Mouse (Mus musculus) lung, postnatal 4 days (tissue): Measurements from ENCODE around the gene Slamf6.

Experiments used
- DNase-seq, 2 experiments: peaks; one replicate each; pipeline ENCODE4 v3.0.0; 2021

Gene Slamf6

DNA sequence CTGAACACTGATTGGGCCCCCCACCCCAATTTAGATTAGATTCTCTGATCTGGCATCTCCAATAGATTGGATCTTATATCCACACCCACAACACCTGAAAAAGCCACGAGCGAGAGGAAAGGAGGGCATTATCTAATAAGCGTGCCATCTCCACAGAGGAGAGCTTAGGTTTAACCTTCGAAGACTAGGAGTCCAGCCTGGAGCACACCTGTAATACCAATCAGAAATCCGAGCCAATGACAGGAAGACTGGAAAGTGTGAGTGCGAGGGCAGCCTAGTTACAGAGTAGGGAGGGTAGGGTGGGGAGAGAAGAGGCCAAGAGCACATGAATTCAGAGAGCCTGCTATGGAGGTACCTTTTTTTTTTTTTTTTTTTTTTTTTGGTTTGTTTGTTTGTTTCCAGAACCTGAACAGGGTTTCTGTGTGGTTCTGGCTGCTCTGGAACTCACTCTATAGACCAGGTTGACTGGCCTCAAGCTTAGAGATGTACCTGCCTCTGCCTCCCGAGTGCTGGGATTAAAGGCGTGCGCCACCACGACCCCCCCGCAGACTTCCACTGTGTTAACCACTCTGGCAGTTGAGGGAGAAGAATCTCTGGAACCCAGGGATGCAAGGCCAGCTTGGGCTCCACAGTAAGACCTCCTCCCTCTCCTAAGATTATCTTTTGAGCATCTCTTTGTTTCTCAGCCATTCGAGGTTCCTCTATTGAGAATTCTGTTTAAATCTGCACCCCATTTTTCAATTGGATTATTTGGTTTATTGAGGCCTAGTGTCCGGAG lies 81.7 kb downstream of the Slamf6 start:
- no peak for DNase-seq

DNA sequence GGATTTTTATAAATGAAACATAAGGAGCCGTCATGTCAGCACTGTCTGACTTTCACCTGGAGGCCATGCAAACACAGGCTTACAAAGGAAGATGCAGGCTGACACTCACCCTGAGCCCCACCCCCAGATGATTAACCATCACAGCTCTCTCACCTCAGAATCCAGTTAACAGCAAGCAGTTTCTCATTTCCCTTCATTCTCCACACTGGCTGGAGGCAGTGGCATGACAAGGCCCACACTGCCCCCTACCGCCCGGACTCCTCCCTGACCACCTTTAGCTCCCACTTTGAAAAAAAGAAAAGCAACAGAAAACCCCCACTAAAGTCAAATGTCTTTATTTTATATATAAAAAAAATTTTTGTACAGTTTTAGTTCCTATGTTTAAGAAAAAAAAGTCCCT lies 83.3 kb downstream of the Slamf6 start:
- DNase-seq = peak; percentile 54 to 72

DNA sequence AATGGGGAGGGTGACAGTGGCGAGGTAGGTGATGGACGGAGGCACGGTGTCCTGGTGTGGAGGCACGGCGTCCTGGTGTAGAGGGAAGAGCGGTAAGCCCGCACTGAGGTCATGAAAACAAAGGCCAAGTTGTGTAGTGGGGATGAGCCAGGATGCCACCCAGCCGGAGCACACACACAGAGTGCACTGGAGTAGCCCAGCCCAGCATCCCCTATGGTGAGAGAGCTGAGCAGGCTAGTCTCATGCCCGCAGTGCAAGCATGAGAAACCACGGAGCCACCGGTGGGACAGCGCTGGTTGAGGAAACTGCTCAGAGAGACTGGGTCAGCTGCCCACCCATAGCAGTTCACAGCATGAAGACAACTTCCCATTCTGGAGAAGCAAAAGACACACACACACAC lies 84.3 kb downstream of the Slamf6 start:
- no peak for DNase-seq
